Mouse (Mus musculus) CH12.LX (cell line): ENCODE measurements at regions not wholly inside any gene's neighbourhood (a gene's known extent, or its start where the extent isn't known, plus 50 kb on each side); places are given as distances from the start of the nearest gene placed in this dataset.

Source experiments
- DNase-seq: peaks from one replicate; pipeline ENCODE4 v3.0.0-alpha.2; 2013; ENCODE audit errors: extremely low read depth
- H3K27ac ChIP-seq: 2 replicates; pipeline ENCODE4 v1.5.1; 2012; ENCODE audit warnings: low read depth, mild to moderate bottlenecking, control low read depth, moderate library complexity; ENCODE audit not compliant: insufficient read depth
- H3K27me3 ChIP-seq: replicated peaks from 2 replicates; pipeline ENCODE3; 2012; ENCODE audit warnings: inconsistent platforms
- H3K36me3 ChIP-seq, 2 experiments: replicated peaks in 1 of 2; 2 replicates each; pipeline versions ENCODE3 to v1.6.1; 2012; ENCODE audit warnings: inconsistent platforms in 1 of 2, low read length in 1 of 2, mild to moderate bottlenecking in 1 of 2, mixed read lengths in 1 of 2, moderate library complexity in 1 of 2; ENCODE audit not compliant: control insufficient read depth in 1 of 2, insufficient read depth in 1 of 2
- H3K4me1 ChIP-seq, 2 experiments: 2 replicates each; pipeline ENCODE4 v1.6.1; 2012; ENCODE audit warnings: inconsistent platforms in 1 of 2, moderate library complexity in 1 of 2; ENCODE audit not compliant: insufficient read depth in 2 of 2, control insufficient read depth in 1 of 2
- H3K4me2 ChIP-seq: 2 replicates; pipeline ENCODE4 v1.6.1; 2012; ENCODE audit warnings: low read depth, mild to moderate bottlenecking, control low read depth; ENCODE audit not compliant: poor library complexity, insufficient read depth, severe bottlenecking
- H3K4me3 ChIP-seq, 3 experiments: fragments of 150-350 bp in 1 of 3; sonication (generic) in 1 of 3; replicated peaks in 1 of 3; 2 replicates each; pipeline versions ENCODE3 to v1.5.1; 2011 to 2012; ENCODE audit warnings: low read depth in 2 of 3, low read length in 2 of 3, mild to moderate bottlenecking in 2 of 3, moderate library complexity in 2 of 3, control low read depth in 1 of 3, improper control_type of control experiment in 1 of 3, inconsistent platforms in 1 of 3, mixed read lengths in 1 of 3; ENCODE audit not compliant: poor library complexity in 1 of 3
- H3K79me2 ChIP-seq: replicated peaks from 2 replicates; pipeline ENCODE4 v1.6.1; 2012; ENCODE audit warnings: mild to moderate bottlenecking, moderate library complexity; ENCODE audit not compliant: control insufficient read depth, poor library complexity, insufficient read depth, severe bottlenecking; ENCODE audit errors: extremely low read depth
- H3K9ac ChIP-seq: 2 replicates; pipeline ENCODE4 v1.6.1; 2012; ENCODE audit warnings: low read depth, mild to moderate bottlenecking, control low read depth, moderate library complexity; ENCODE audit not compliant: insufficient read depth
- H3K9me3 ChIP-seq: replicated peaks from 2 replicates; pipeline ENCODE3; 2012; ENCODE audit warnings: low read length, inconsistent platforms, mixed read lengths
- CHD2 ChIP-seq: IDR thresholded peaks from 2 replicates; pipeline ENCODE4 v1.6.1; 2011; ENCODE audit warnings: low read length, improper control_type of control experiment
- CTCF ChIP-seq, 2 experiments: IDR thresholded peaks in 1 of 2; conservative IDR thresholded peaks in 1 of 2; 2 replicates each; pipeline ENCODE4 v1.5.1; 2011 to 2012; ENCODE audit warnings: low read depth in 2 of 2, low read length in 2 of 2, improper control_type of control experiment in 1 of 2, inconsistent platforms in 1 of 2, mild to moderate bottlenecking in 1 of 2, moderate library complexity in 1 of 2
- ELF1 ChIP-seq: IDR thresholded peaks from 2 replicates; pipeline ENCODE4 v1.6.1; 2014; ENCODE audit warnings: low read depth, mild to moderate bottlenecking, inconsistent platforms, low read length, improper control_type of control experiment
- ETS1 ChIP-seq: conservative IDR thresholded peaks from 2 replicates; pipeline ENCODE4 v1.6.1; 2012; ENCODE audit warnings: low read depth, mild to moderate bottlenecking, inconsistent platforms, low read length, improper control_type of control experiment, moderate library complexity
- GABPA ChIP-seq: IDR thresholded peaks from 2 replicates; pipeline ENCODE4 v1.6.1; 2012; ENCODE audit warnings: low read depth, low read length, improper control_type of control experiment, inconsistent platforms; ENCODE audit not compliant: insufficient replicate concordance
- JUN ChIP-seq: IDR thresholded peaks from 2 replicates; pipeline ENCODE4 v1.6.1; 2011; ENCODE audit warnings: low read depth, mild to moderate bottlenecking, low read length, improper control_type of control experiment, moderate library complexity; ENCODE audit not compliant: insufficient read depth
- JUND ChIP-seq: conservative IDR thresholded peaks from 2 replicates; pipeline ENCODE4 v1.6.1; 2011; ENCODE audit warnings: low read depth, low read length, improper control_type of control experiment
- MAX ChIP-seq: IDR thresholded peaks from 2 replicates; pipeline ENCODE4 v1.6.1; 2011; ENCODE audit warnings: low read length, improper control_type of control experiment
- MAZ ChIP-seq: IDR thresholded peaks from 2 replicates; pipeline ENCODE4 v1.6.1; 2012; ENCODE audit warnings: low read depth, mild to moderate bottlenecking, inconsistent platforms, low read length, improper control_type of control experiment, moderate library complexity
- MEF2A ChIP-seq: IDR thresholded peaks from 2 replicates; pipeline ENCODE4 v1.6.1; 2014; ENCODE audit warnings: low read depth, mild to moderate bottlenecking, inconsistent platforms, low read length, improper control_type of control experiment, borderline replicate concordance
- MXI1 ChIP-seq: IDR thresholded peaks from 2 replicates; pipeline ENCODE4 v1.6.1; 2011; ENCODE audit warnings: mild to moderate bottlenecking, low read depth, low read length, improper control_type of control experiment
- NRF1 ChIP-seq: IDR thresholded peaks from 2 replicates; pipeline ENCODE4 v1.6.1; 2014; ENCODE audit warnings: low read depth, mild to moderate bottlenecking, inconsistent platforms, low read length, improper control_type of control experiment, moderate library complexity
- PAX5 ChIP-seq: IDR thresholded peaks from 2 replicates; pipeline ENCODE4 v1.6.1; 2012; ENCODE audit warnings: low read length, inconsistent platforms, mixed read lengths
- POLR2AphosphoS2 ChIP-seq: IDR thresholded peaks from 2 replicates; pipeline ENCODE4 v1.6.1; 2011; ENCODE audit warnings: low read depth, low read length, improper control_type of control experiment
- SIN3A ChIP-seq: IDR thresholded peaks from 2 replicates; pipeline ENCODE4 v1.6.1; 2012; ENCODE audit warnings: low read length, improper control_type of control experiment, inconsistent platforms
- TBP ChIP-seq: conservative IDR thresholded peaks from 2 replicates; pipeline ENCODE4 v1.6.1; 2011; ENCODE audit warnings: low read depth, low read length, improper control_type of control experiment
- UBTF ChIP-seq: IDR thresholded peaks from 2 replicates; pipeline ENCODE4 v1.6.1; 2012; ENCODE audit warnings: low read depth, mild to moderate bottlenecking, inconsistent platforms, low read length, improper control_type of control experiment, moderate library complexity
- ZNF384 ChIP-seq: IDR thresholded peaks from 2 replicates; pipeline ENCODE4 v1.6.1; 2012; ENCODE audit warnings: low read depth, low read length, improper control_type of control experiment, inconsistent platforms
- dilution Hi-C: fragments of 300-500 bp; cut with MboI; formaldehyde crosslinking; loops from 2 replicates; pipeline ENCODE4 v1.14.3; 2020; ENCODE audit warnings: low sequenced_read_pairs; ENCODE audit not compliant: extremely low pct_unique_long_range_greater_than_20kb, extremely low pct_ligation_motif_present
- in situ Hi-C: fragments of 300-500 bp; cut with MboI; formaldehyde crosslinking; loops from 3 replicates; pipeline ENCODE4 v1.14.3; 2019; ENCODE audit warnings: low sequenced_read_pairs, low pct_ligation_motif_present, low pct_unique_long_range_greater_than_20kb, mixed read lengths

DNA sequence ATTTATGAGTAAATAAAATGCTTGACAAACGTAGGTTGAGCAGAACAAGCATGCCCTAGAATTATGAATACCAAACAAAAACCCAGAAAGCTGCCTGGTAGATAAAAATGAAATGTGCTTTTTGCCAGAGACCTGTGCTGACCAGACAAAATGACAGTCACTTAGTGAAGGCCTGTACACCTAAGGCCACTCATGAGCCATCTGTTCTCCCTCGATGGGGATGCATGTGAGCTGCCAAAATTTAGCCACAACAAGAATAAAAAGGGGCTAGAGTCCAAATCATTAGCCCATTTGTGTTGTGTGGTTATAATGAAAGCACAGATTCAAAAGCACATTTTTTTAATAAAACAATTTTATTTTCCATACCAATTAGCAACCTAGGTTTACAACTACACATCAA lies 555.9 kb upstream of the Syt1 start:
- no peak overlapping the region for H3K27ac ChIP-seq
- no peaks in the 10 kb centered on the region for H3K79me2 ChIP-seq
- no peak overlapping the region for H3K4me2 ChIP-seq
- dilution Hi-C loops (no loop called here), in situ Hi-C loops (no loop called here)
- H3K36me3 ChIP-seq, result no peaks in the 10 kb centered on the region
- H3K9ac ChIP-seq, result no peak overlapping the region
- H3K4me1 ChIP-seq, result no peaks in the 10 kb centered on the region
- TF ChIP-seq GABPA (no peak), ZNF384 (no peak), PAX5 (no peak), SIN3A (no peak), NRF1 (no peak)
- no peaks in the 10 kb centered on the region for H3K27me3 ChIP-seq
- no peak for DNase-seq
- no peak overlapping the region for H3K4me3 ChIP-seq
- H3K9me3 ChIP-seq, result no peaks in the 10 kb centered on the region

DNA sequence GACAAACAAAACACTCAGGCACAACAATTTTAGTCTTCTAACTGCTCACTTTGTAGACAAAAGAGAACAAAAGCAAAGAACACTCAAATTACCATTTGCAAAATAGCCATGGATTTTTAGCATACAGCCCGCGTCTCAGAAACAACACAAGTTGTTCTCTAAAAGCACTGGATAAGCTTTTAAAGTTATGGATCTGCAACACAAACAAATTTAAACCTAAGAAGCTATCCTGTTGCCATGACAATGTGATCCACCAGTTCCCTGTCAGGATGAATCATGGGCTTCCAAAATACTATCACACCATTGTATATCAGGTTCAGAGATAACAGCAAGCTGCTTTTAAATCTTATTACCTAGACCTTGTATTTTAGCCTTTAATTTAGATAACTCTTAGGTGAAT lies 550.9 kb upstream of the Syt1 start:
- no peak overlapping the region for H3K27ac ChIP-seq
- in situ Hi-C loops, result no loop called here
- H3K4me1 ChIP-seq, result no peaks in the 10 kb centered on the region
- H3K27me3 ChIP-seq, result no peaks in the 10 kb centered on the region
- H3K4me3 ChIP-seq, result no peak overlapping the region
- H3K79me2 ChIP-seq, result no peaks in the 10 kb centered on the region
- dilution Hi-C loops, result no loop called here
- no peak overlapping the region for H3K9ac ChIP-seq
- DNase-seq, result no peak
- H3K9me3 ChIP-seq, result no peaks in the 10 kb centered on the region
- H3K4me2 ChIP-seq, result no peak overlapping the region
- TF ChIP-seq ZNF384 (no peak), POLR2AphosphoS2 (no peak), JUN (no peak), MXI1 (no peak), UBTF (no peak), ETS1 (no peak), MAZ (no peak), CTCF (conservative IDR thresholded peaks at IDR 0.05 in 1 of 2, IDR thresholded peaks at IDR 0.05 in 1 of 2; ENCODE audit: low read depth in 2 of 2, low read length in 2 of 2) (no peak), TBP (no peak)
- H3K36me3 ChIP-seq, result no peaks in the 10 kb centered on the region

DNA sequence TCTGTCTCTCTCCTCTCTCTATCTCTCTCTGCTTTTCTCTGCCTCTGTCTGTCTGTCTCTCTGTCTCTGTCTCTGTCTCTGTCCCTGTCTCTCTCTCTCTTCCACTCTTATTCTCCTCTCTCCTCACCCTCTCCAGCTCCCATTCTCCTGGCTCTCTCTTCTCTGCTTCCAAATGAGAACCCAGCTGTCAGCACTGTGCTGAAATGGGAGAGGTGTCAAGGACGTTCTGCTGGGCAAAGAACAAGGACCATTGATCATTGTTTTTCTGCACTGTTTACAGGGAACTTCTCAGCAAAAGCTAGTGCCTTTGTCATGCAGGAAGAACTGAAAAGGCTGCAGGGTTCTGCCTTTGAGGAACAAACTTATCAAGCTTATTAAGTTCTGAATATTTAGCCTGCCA lies 550.3 kb upstream of the Syt1 start:
- no peak for TF ChIP-seq GABPA
- no peak for TF ChIP-seq JUN
- TF ChIP-seq MEF2A, result no peak
- no peak for TF ChIP-seq MXI1
- TF ChIP-seq ELF1, result no peak
- TF ChIP-seq PAX5, result no peak
- TF ChIP-seq JUND, result no peak
- TF ChIP-seq ZNF384, result no peak
- no peak for TF ChIP-seq MAX
- TF ChIP-seq MAZ, result no peak
- no peak for TF ChIP-seq CHD2
- H3K4me2 ChIP-seq, result no peak overlapping the region
- no peaks in the 10 kb centered on the region for H3K27me3 ChIP-seq
- no peaks in the 10 kb centered on the region for H3K36me3 ChIP-seq
- no peak overlapping the region for H3K27ac ChIP-seq
- in situ Hi-C loops (no loop called here), dilution Hi-C loops (no loop called here)
- no peaks in the 10 kb centered on the region for H3K9me3 ChIP-seq
- no peak for DNase-seq
- no peaks in the 10 kb centered on the region for H3K79me2 ChIP-seq
- H3K4me3 ChIP-seq, result no peak overlapping the region
- no peak overlapping the region for H3K9ac ChIP-seq
- no peaks in the 10 kb centered on the region for H3K4me1 ChIP-seq
